Mouse (Mus musculus) stomach, embryonic 16.5 days (tissue): ENCODE data around the gene Cyp26c1. TPM values are rescaled to one million over a fixed set of nuclear protein-coding genes. Genes with fewer than 3 reads are reported as not detected.

Experiments used
- polyA plus RNA-seq: library from polyadenylated mRNA; unstranded; fragments of >200 nt; fragmentation: Nextera tagmentation; extraction: Ambion mirVana; gene quantifications from 2 replicates; pipeline ENCODE4 v1.2.1, GENCODE M21; 2015

Cyp26c1 gene
- polyA plus RNA-seq, 1 experiment from 2014 or later, result not detected

Other genes starting within 250 kb of the Cyp26c1 start
- 14.1 and 14.6 TPM in 2 replicates for gene Exoc6, start 135.2 kb upstream of the Cyp26c1 start, polyA plus RNA-seq
- gene Cyp26a1, start 12.2 kb downstream of the Cyp26c1 start, polyA plus RNA-seq, result 5.7 and 6.0 TPM in 2 replicates